Mouse (Mus musculus) kidney, embryonic 15.5 days (tissue): Measurements from ENCODE around the gene Rab9. TPM values are rescaled to one million over a fixed set of nuclear protein-coding genes. Genes with fewer than 3 reads are reported as not detected.

Experiments used
- ATAC-seq: fragments of 200-750 bp; cut with Nextera tagmentation; replicated peaks from 2 replicates; pipeline ENCODE4 v1.8.0; 2017; ENCODE audit warnings: moderate TSS enrichment; ENCODE audit not compliant: low FRiP score
- H3K27ac ChIP-seq: fragments of 300-500 bp; sonication (generic); 2 replicates; pipeline ENCODE4 v1.5.1; 2015; ENCODE audit warnings: mild to moderate bottlenecking, inconsistent platforms
- H3K27me3 ChIP-seq: fragments of 300-500 bp; sonication (generic); 2 replicates; pipeline ENCODE4 v1.6.1; 2015; ENCODE audit warnings: inconsistent platforms
- H3K36me3 ChIP-seq: fragments of 300-500 bp; sonication (generic); 2 replicates; pipeline ENCODE4 v1.6.1; 2015; ENCODE audit warnings: inconsistent platforms
- H3K4me1 ChIP-seq: fragments of 300-500 bp; sonication (generic); 2 replicates; pipeline ENCODE4 v1.6.1; 2015; ENCODE audit warnings: inconsistent platforms
- H3K4me2 ChIP-seq: fragments of 300-500 bp; sonication (generic); 2 replicates; pipeline ENCODE4 v1.6.1; 2015; ENCODE audit warnings: moderate library complexity, mild to moderate bottlenecking, inconsistent platforms
- H3K4me3 ChIP-seq: fragments of 300-500 bp; sonication (generic); replicated peaks from 2 replicates; pipeline ENCODE4 v1.5.1; 2015; ENCODE audit warnings: mild to moderate bottlenecking, inconsistent platforms
- H3K9ac ChIP-seq: fragments of 300-500 bp; sonication (generic); 2 replicates; pipeline ENCODE4 v1.6.1; 2015; ENCODE audit warnings: mild to moderate bottlenecking, inconsistent platforms
- H3K9me3 ChIP-seq: fragments of 300-500 bp; sonication (generic); replicated peaks from 2 replicates; pipeline ENCODE4 v1.6.1; 2016; ENCODE audit warnings: inconsistent platforms
- WGBS: fragments of 180-500 bp; shearing (Covaris S2); methylation state at CpG from one replicate; pipeline ENCODE4 v1.1.7; 2015; ENCODE audit warnings: mixed read lengths; 5-methylcytosine and 5-hydroxymethylcytosine counted together
- polyA plus RNA-seq: library from polyadenylated mRNA; unstranded; fragments of >200 nt; fragmentation: Nextera tagmentation; extraction: Ambion mirVana; gene quantifications from 2 replicates; pipeline ENCODE4 v1.2.1, GENCODE M21; 2015

Gene Rab9
- polyA plus RNA-seq, 1 experiment from 2014 or later, result 48.3 TPM

DNA sequence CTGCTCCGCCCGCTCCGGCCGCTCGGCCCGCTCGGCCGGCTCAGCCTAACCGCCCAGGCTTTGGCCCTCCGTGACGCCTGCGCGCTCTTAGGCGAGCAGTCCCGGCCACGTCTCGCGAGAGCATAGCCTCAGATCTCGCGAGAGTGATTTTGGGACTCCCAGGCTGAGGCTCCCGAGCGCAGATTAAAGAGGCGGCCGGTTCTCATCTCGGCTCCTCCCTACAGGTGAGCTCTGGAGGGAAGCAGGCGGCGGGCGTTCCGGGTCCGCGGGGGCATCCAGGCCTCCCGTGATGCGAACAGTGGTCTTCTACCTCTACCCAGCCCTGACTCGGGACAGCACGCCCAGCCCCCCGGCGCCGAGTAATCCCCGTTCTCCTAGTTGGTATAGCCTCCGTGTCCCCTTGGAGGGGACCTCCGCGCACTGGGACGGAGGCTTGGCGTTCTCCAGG, 39.0 kb downstream of the Rab9 start, which contains the start of gene Ofd1:
Ofd1 (minus strand) TSS at position 89 of the 448 bp plus-strand sequence.
- Histone ChIP-seq H3K4me3 (peak within 1 kb of the TSS; percentile 68), H3K36me3 (no peaks in the 10 kb centered on the region), H3K4me1 (0 out of 2 replicates have a peak, but pooled peaks cover 7% of the 10 kb centered on the region), H3K9me3 (no peaks in the 10 kb centered on the region), H3K27me3 (peaks cover 53% of the 10 kb centered on the region), H3K27ac (peak within 1 kb of the TSS; percentile 84), H3K9ac (peak within 1 kb of the TSS; percentile 65), H3K4me2 (peak within 1 kb of the TSS; percentile 62)
- peak; percentile 99 for ATAC-seq
- WGBS, result 18% methylated on average over 43 of the region's 44 CpGs

DNA sequence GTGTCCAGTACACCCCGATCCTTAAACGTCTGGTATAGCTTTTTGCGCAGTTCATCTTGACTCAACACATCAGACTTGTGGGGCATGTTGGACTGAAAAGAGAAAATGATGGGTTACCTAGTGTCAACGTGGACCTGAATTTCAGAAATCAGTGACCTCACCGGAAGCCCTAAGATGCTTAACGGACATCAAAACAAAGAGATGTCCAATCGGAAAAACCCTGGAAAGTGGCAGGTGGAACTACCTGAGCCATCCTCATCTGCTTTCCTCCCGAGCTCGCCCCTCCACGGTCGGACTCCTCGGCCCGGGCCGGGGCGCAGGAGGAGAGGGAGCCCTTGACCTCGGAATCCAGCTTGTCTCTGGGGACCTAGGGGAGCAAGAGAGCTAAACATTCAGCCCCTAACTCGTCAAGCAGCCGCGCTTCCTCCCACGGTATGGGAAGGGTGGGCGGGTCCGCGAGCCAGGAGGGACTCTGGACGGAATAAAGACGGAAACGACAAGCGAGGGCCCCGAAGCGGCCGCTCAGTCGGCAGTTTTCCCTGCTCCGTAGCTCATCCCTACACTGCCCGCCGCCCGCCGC, 39.5 kb downstream of the Rab9 start, which contains the start of gene Trappc2:
Trappc2 (plus strand) TSS at position 539 of the 580 bp plus-strand sequence.
- Histone ChIP-seq H3K9ac (peak within 1 kb of the TSS; percentile 65), H3K9me3 (no peaks in the 10 kb centered on the region), H3K27ac (peak within 1 kb of the TSS; percentile 84), H3K36me3 (0 out of 2 replicates have a peak, but pooled peaks cover 2% of the 10 kb centered on the region), H3K4me3 (peak within 1 kb of the TSS; percentile 68), H3K27me3 (peaks cover 51% of the 10 kb centered on the region), H3K4me1 (0 out of 2 replicates have a peak, but pooled peaks cover 7% of the 10 kb centered on the region), H3K4me2 (peak within 1 kb of the TSS; percentile 62)
- WGBS, result 15% methylated on average over 31 of the region's 36 CpGs
- ATAC-seq, result peak; percentile 87

DNA sequence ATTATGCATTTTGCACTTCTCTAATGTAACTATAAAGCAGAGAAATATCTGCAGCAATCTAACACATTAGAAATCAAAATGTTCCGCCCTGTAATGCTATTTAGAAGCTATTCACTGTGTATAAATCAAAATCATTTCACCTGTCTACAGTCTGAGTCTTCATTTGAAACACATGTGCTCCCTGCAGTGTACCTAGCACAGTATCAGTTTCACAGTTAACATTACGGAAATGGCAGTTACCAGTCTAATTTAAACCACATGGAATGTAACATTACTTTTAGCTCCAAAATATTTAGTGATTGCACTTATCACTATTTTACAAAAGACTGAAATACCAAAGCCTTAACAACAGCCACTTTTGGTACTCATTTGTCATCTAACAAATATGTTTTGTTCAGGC, 44.9 kb downstream of the Rab9 start:
- ATAC-seq, result no peak
- no peak overlapping the region for H3K4me3 ChIP-seq
- no peaks in the 10 kb centered on the region for H3K9me3 ChIP-seq
- 87% methylated on average over 2 of the region's 2 CpGs for WGBS
- H3K27ac ChIP-seq, result no peak overlapping the region
- no peak overlapping the region for H3K4me2 ChIP-seq
- H3K9ac ChIP-seq, result no peak overlapping the region
- H3K27me3 ChIP-seq, result peaks cover 19% of the 10 kb centered on the region
- H3K4me1 ChIP-seq, result no peaks in the 10 kb centered on the region
- peaks cover 9% of the 10 kb centered on the region; the same call in 1 of the 2 replicates for H3K36me3 ChIP-seq

DNA sequence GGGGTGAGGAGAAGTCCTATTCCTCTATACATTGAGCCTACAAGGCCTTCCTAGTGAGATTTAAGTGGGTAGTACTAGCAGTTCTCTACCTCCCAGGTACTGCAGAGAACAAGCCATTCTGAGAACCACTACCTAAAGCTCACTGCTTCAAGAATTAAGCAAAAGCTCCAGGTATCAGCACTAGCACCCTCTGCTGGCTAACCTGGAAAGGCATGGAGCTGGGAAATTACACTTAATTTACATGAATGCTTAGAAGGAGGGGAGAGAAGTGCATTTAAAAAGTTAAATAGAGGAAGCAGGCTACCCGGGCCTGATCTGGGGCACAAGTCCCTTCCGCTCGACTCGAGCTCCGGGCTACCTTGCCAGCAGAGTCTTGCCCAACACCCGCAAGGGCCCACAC, 63.5 kb downstream of the Rab9 start:
- Histone ChIP-seq H3K27me3 (0 out of 2 replicates have a peak, but pooled peaks cover 8% of the 10 kb centered on the region), H3K9me3 (no peaks in the 10 kb centered on the region), H3K27ac (no peak overlapping the region), H3K9ac (no peak overlapping the region), H3K36me3 (peaks cover 6% of the 10 kb centered on the region; the same call in 1 of the 2 replicates), H3K4me3 (no peak overlapping the region), H3K4me1 (no peaks in the 10 kb centered on the region), H3K4me2 (no peak overlapping the region)
- no peak for ATAC-seq
- 88% methylated on average over 5 of the region's 6 CpGs for WGBS

DNA sequence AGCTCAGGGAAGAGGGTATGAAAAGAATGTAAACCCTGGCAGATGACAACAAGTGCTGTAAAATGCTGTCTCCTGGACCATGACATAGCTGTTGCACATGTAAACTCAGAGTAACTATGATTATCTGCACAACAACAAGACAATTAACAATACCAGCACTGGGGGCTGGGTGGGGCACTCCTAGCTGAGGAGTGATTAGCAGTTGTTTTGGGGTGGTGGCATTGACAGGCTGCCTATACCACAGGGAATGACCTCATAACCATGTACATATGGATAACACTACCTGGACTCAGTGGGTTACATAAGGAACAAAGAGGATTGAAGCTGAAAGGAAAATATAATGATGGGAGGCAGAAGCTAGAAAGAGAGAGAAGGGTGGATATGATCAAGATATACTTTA, 71.8 kb downstream of the Rab9 start:
- Histone ChIP-seq H3K9me3 (no peaks in the 10 kb centered on the region), H3K36me3 (peaks cover 26% of the 10 kb centered on the region), H3K9ac (no peak overlapping the region), H3K27me3 (peaks cover 44% of the 10 kb centered on the region), H3K4me3 (no peak overlapping the region), H3K27ac (no peak overlapping the region), H3K4me2 (no peak overlapping the region), H3K4me1 (no peaks in the 10 kb centered on the region)
- no peak for ATAC-seq

Other genes with a start within 250 kb of the Rab9 start
- gene Gpm6b, start 241.0 kb downstream of the Rab9 start, polyA plus RNA-seq, result 21.1 and 24.1 TPM in 2 replicates
- gene Trappc2, start 39.3 kb downstream of the Rab9 start, polyA plus RNA-seq, result 24.3 and 26.1 TPM in 2 replicates
- 6.3 and 6.4 TPM in 2 replicates for gene Ofd1, start 39.2 kb downstream of the Rab9 start, polyA plus RNA-seq
- gene Tceanc, start 38.7 kb upstream of the Rab9 start, polyA plus RNA-seq, result 8.7 and 8.8 TPM in 2 replicates
- gene Egfl6, start 105.9 kb upstream of the Rab9 start, polyA plus RNA-seq, result 12.1 and 13.3 TPM in 2 replicates